Mouse (Mus musculus) MN1 (cell line): ENCODE measurements around the gene Foxj2.

ENCODE experiments used
- DNase-seq: peaks from one replicate; pipeline ENCODE4 v3.0.0-alpha.2; 2016; ENCODE audit warnings: low spot score

Gene Foxj2

GRCm38 (mm10) chr6:122819306-122820070, at the start of gene Foxj2:
Gene Foxj2 (plus strand): TSS chr6:122819914.
- DNase-seq = peak; percentile 68

- no peak for DNase-seq
Measured at GRCm38 (mm10) chr6:122770760-122771315, 48.9 kb upstream of the Foxj2 start.

GRCm38 (mm10) chr6:122772701-122773100, 47.0 kb upstream of the Foxj2 start:
- no peak for DNase-seq

GRCm38 (mm10) chr6:122774345-122774744, 45.4 kb upstream of the Foxj2 start:
- DNase-seq = no peak

- DNase-seq = no peak
Measured at GRCm38 (mm10) chr6:122776040-122776439, 43.7 kb upstream of the Foxj2 start.

- no peak for DNase-seq
Measured at GRCm38 (mm10) chr6:122779916-122780315, 39.8 kb upstream of the Foxj2 start.

GRCm38 (mm10) chr6:122781167-122781566, 38.5 kb upstream of the Foxj2 start:
- DNase-seq = no peak

- DNase-seq = no peak
Measured at GRCm38 (mm10) chr6:122782164-122782563, 37.5 kb upstream of the Foxj2 start.

- no peak for DNase-seq
Measured at GRCm38 (mm10) chr6:122784866-122785265, 34.8 kb upstream of the Foxj2 start.

- DNase-seq = peak; percentile 70
Measured at GRCm38 (mm10) chr6:122786275-122786674, 33.4 kb upstream of the Foxj2 start.

GRCm38 (mm10) chr6:122795254-122795935, 24.3 kb upstream of the Foxj2 start:
- DNase-seq = peak; percentile 28

- no peak for DNase-seq
Measured at GRCm38 (mm10) chr6:122800640-122801300, 18.9 kb upstream of the Foxj2 start.

GRCm38 (mm10) chr6:122801301-122801800, 18.4 kb upstream of the Foxj2 start, which contains the start of gene Slc2a3:
Gene Slc2a3 (minus strand): TSS chr6:122801640.
- peak; percentile 78 for DNase-seq

- DNase-seq = peak; percentile 46
Measured at GRCm38 (mm10) chr6:122801801-122802514, 17.8 kb upstream of the Foxj2 start.

- peak; percentile 85 for DNase-seq
Measured at GRCm38 (mm10) chr6:122804418-122804817, 15.3 kb upstream of the Foxj2 start.

GRCm38 (mm10) chr6:122810022-122810614, 9.6 kb upstream of the Foxj2 start:
- no peak for DNase-seq

GRCm38 (mm10) chr6:122810615-122811279, 9.0 kb upstream of the Foxj2 start:
- DNase-seq = peak; percentile 98

GRCm38 (mm10) chr6:122811280-122811652, 8.4 kb upstream of the Foxj2 start:
- DNase-seq = peak; percentile 87

GRCm38 (mm10) chr6:122811771-122812600, 7.7 kb upstream of the Foxj2 start:
- peak; percentile 79 for DNase-seq

GRCm38 (mm10) chr6:122812716-122813115, 7.0 kb upstream of the Foxj2 start:
- no peak for DNase-seq
